Mouse (Mus musculus): Measurements from ENCODE around the gene 4930503B20Rik. TPM values are rescaled to one million over a fixed set of nuclear protein-coding genes. Genes with fewer than 3 reads are reported as not detected.

The 4930503B20Rik gene
- polyA plus RNA-seq, 1 experiment from 2014 or later: not detected

DNA sequence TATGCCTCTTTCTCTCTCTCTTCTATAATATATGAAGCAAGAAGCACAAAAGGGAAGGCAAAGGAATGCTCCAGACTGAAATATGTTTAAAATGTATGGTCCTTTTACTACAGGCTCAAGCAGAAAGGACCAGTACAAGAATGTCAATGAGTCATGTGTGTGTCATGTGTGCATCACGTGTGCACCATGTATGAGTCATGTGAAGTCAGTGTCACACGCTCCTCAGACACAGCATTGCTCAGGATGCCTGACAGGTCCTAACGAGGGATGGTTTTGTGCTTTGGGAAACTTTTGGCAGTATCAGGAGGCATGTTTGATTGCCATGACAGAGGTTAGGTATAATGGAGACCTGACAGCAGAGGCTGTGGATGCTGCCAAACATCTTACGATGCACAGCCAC, 25.1 kb upstream of the 4930503B20Rik start:
- no peaks in the 10 kb centered on the region for H3K27me3 ChIP-seq (replicated peaks; ENCODE audit: control insufficient read depth, insufficient read depth, low read length)
- WGBS: 86% methylated on average over 4 of the region's 4 CpGs
- TF ChIP-seq CTCF (IDR thresholded peaks at IDR 0.05; ENCODE audit: low read depth): no peak

DNA sequence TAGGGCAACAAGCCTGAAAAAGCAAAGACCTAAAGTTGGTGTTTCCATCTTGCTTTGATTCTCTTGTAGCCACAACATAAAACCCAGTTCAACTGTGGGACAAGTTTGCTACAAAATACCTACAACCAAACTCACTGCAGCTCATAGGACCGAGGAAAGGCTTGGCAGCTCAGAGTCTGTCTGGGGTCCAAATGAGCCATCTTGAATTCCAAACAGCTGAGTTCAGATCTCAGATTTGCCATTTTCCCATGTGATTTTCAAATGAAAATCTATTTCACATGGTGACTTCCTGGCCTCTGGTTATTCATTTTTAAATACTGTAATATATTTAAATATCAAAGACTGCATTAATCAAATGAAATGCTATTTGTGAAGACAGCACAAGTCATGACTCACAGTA, 24.0 kb upstream of the 4930503B20Rik start:
- no peaks in the 10 kb centered on the region for H3K36me3 ChIP-seq (ENCODE audit: control insufficient read depth, insufficient read depth)
- H3K4me1 ChIP-seq (replicated peaks; ENCODE audit: control insufficient read depth, insufficient read depth, low read length): no peaks in the 10 kb centered on the region
- no peaks in the 10 kb centered on the region for H3K27me3 ChIP-seq (replicated peaks; ENCODE audit: control insufficient read depth, insufficient read depth, low read length)
- WGBS: 81% methylated on average over 1 of the region's 1 CpGs
- no peak overlapping the region for H3K4me3 ChIP-seq (ENCODE audit: low read depth, low read length)
- no peak overlapping the region for H3K4me2 ChIP-seq (replicated peaks; ENCODE audit: low read depth)
- no peak overlapping the region for H3K9ac ChIP-seq (ENCODE audit: low read depth, low read length)
- no peaks in the 10 kb centered on the region for H3K9me3 ChIP-seq (ENCODE audit: control insufficient read depth)
- no peak for ATAC-seq
- TF ChIP-seq CTCF (IDR thresholded peaks at IDR 0.05; ENCODE audit: low read depth): no peak
- H3K27ac ChIP-seq (ENCODE audit: low read depth, low read length): no peak overlapping the region

More for the DNA sequence above, 25.1 kb upstream of the 4930503B20Rik start:
- no peaks in the 10 kb centered on the region for H3K4me1 ChIP-seq (replicated peaks; ENCODE audit: control insufficient read depth, insufficient read depth, low read length)
- no peak overlapping the region for H3K27ac ChIP-seq (ENCODE audit: low read depth, low read length)
- H3K4me2 ChIP-seq (replicated peaks; ENCODE audit: low read depth): no peak overlapping the region
- H3K9ac ChIP-seq (ENCODE audit: low read depth, low read length): no peak overlapping the region
- H3K9me3 ChIP-seq (ENCODE audit: control insufficient read depth): no peaks in the 10 kb centered on the region
- no peaks in the 10 kb centered on the region for H3K36me3 ChIP-seq (ENCODE audit: control insufficient read depth, insufficient read depth)
- no peak for ATAC-seq
- no peak overlapping the region for H3K4me3 ChIP-seq (ENCODE audit: low read depth, low read length)

- Histone ChIP-seq H3K36me3 (ENCODE audit: control insufficient read depth, insufficient read depth) (no peaks in the 10 kb centered on the region), H3K9ac (ENCODE audit: low read depth, low read length) (no peak overlapping the region), H3K9me3 (ENCODE audit: control insufficient read depth) (no peaks in the 10 kb centered on the region), H3K4me1 (replicated peaks; ENCODE audit: control insufficient read depth, insufficient read depth, low read length) (no peaks in the 10 kb centered on the region), H3K4me2 (replicated peaks; ENCODE audit: low read depth) (no peak overlapping the region), H3K27me3 (replicated peaks; ENCODE audit: control insufficient read depth, insufficient read depth, low read length) (no peaks in the 10 kb centered on the region), H3K27ac (ENCODE audit: low read depth, low read length) (no peak overlapping the region), H3K4me3 (ENCODE audit: low read depth, low read length) (no peak overlapping the region)
- no peak for ATAC-seq
- no peak for TF ChIP-seq CTCF (IDR thresholded peaks at IDR 0.05; ENCODE audit: low read depth)
- WGBS: 57% methylated on average over 2 of the region's 2 CpGs
Measured at GRCm38 (mm10) chr3:146671121-146671520, 20.0 kb upstream of the 4930503B20Rik start.

GRCm38 (mm10) chr3:146661907-146662306, 10.8 kb upstream of the 4930503B20Rik start:
- ATAC-seq: no peak
- TF ChIP-seq CTCF (IDR thresholded peaks at IDR 0.05; ENCODE audit: low read depth): no peak
- no peaks in the 10 kb centered on the region for H3K27me3 ChIP-seq (replicated peaks; ENCODE audit: control insufficient read depth, insufficient read depth, low read length)

DNA sequence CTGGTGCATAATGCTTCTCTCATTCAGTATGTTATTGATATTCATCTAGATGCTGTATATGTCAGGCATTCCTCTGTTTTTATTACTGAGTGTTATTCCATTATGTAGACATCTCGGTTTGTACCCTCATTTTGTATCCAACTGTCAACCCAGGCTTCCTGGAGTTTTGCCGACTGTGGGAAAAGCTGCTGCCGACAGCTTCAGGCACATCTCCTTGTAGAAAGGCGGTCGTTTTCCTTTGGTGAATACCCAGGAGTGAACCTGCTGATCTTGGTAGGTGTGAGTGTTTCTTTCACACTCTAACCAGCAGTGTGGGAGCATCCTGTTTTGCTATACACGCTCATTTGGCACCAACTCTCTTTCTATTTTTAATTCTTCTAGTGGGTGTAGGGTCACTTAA, 9.9 kb upstream of the 4930503B20Rik start:
- H3K9me3 ChIP-seq (ENCODE audit: control insufficient read depth): no peaks in the 10 kb centered on the region
- H3K4me2 ChIP-seq (replicated peaks; ENCODE audit: low read depth): no peak overlapping the region
- no peaks in the 10 kb centered on the region for H3K4me1 ChIP-seq (replicated peaks; ENCODE audit: control insufficient read depth, insufficient read depth, low read length)
- TF ChIP-seq CTCF (IDR thresholded peaks at IDR 0.05; ENCODE audit: low read depth): no peak
- WGBS: 65% methylated on average over 6 of the region's 6 CpGs
- H3K27me3 ChIP-seq (replicated peaks; ENCODE audit: control insufficient read depth, insufficient read depth, low read length): no peaks in the 10 kb centered on the region
- H3K9ac ChIP-seq (ENCODE audit: low read depth, low read length): no peak overlapping the region
- no peak overlapping the region for H3K27ac ChIP-seq (ENCODE audit: low read depth, low read length)
- H3K36me3 ChIP-seq (ENCODE audit: control insufficient read depth, insufficient read depth): no peaks in the 10 kb centered on the region
- no peak overlapping the region for H3K4me3 ChIP-seq (ENCODE audit: low read depth, low read length)
- no peak for ATAC-seq

More at GRCm38 (mm10) chr3:146661907-146662306, 10.8 kb upstream of the 4930503B20Rik start:
- H3K4me3 ChIP-seq (ENCODE audit: low read depth, low read length): no peak overlapping the region
- H3K9ac ChIP-seq (ENCODE audit: low read depth, low read length): no peak overlapping the region
- H3K4me2 ChIP-seq (replicated peaks; ENCODE audit: low read depth): no peak overlapping the region
- H3K36me3 ChIP-seq (ENCODE audit: control insufficient read depth, insufficient read depth): no peaks in the 10 kb centered on the region
- 72% methylated on average over 7 of the region's 7 CpGs for WGBS
- H3K9me3 ChIP-seq (ENCODE audit: control insufficient read depth): no peaks in the 10 kb centered on the region
- no peak overlapping the region for H3K27ac ChIP-seq (ENCODE audit: low read depth, low read length)
- no peaks in the 10 kb centered on the region for H3K4me1 ChIP-seq (replicated peaks; ENCODE audit: control insufficient read depth, insufficient read depth, low read length)

- Histone ChIP-seq H3K4me2 (replicated peaks; ENCODE audit: low read depth) (no peak overlapping the region), H3K4me3 (ENCODE audit: low read depth, low read length) (no peak overlapping the region), H3K27me3 (replicated peaks; ENCODE audit: control insufficient read depth, insufficient read depth, low read length) (no peaks in the 10 kb centered on the region), H3K9me3 (ENCODE audit: control insufficient read depth) (no peaks in the 10 kb centered on the region), H3K4me1 (replicated peaks; ENCODE audit: control insufficient read depth, insufficient read depth, low read length) (no peaks in the 10 kb centered on the region), H3K9ac (ENCODE audit: low read depth, low read length) (no peak overlapping the region), H3K27ac (ENCODE audit: low read depth, low read length) (no peak overlapping the region), H3K36me3 (ENCODE audit: control insufficient read depth, insufficient read depth) (no peaks in the 10 kb centered on the region)
- no peak for ATAC-seq
- no peak for TF ChIP-seq CTCF (IDR thresholded peaks at IDR 0.05; ENCODE audit: low read depth)
- WGBS: 93% methylated on average over 5 of the region's 5 CpGs
Measured at GRCm38 (mm10) chr3:146659321-146659720, 8.2 kb upstream of the 4930503B20Rik start.

- Histone ChIP-seq H3K4me1 (replicated peaks; ENCODE audit: control insufficient read depth, insufficient read depth, low read length) (no peaks in the 10 kb centered on the region), H3K27me3 (replicated peaks; ENCODE audit: control insufficient read depth, insufficient read depth, low read length) (no peaks in the 10 kb centered on the region), H3K9ac (ENCODE audit: low read depth, low read length) (no peak overlapping the region), H3K4me2 (replicated peaks; ENCODE audit: low read depth) (no peak overlapping the region), H3K9me3 (ENCODE audit: control insufficient read depth) (no peaks in the 10 kb centered on the region), H3K36me3 (ENCODE audit: control insufficient read depth, insufficient read depth) (no peaks in the 10 kb centered on the region), H3K4me3 (ENCODE audit: low read depth, low read length) (no peak overlapping the region), H3K27ac (ENCODE audit: low read depth, low read length) (no peak overlapping the region)
- ATAC-seq: no peak
- no peak for TF ChIP-seq CTCF (IDR thresholded peaks at IDR 0.05; ENCODE audit: low read depth)
- WGBS: 94% methylated on average over 1 of the region's 1 CpGs
Measured at GRCm38 (mm10) chr3:146658061-146658639, 7.0 kb upstream of the 4930503B20Rik start.
